Mouse (Mus musculus): ENCODE measurements around the gene Plagl2.

- TF ChIP-seq CTCF (IDR thresholded peaks at IDR 0.05) (no peak), POLR2A (IDR thresholded peaks at IDR 0.05; ENCODE audit: insufficient read depth, low read depth, low read length) (no peak), EP300 (IDR thresholded peaks at IDR 0.05; ENCODE audit: insufficient read depth, low read depth, low read length) (no peak)
These were observed 37.1 kb upstream of the Plagl2 start for GRCm38 (mm10) chr2:153278357-153278756.

Data from heart, adult 2 months (tissue).